Mouse (Mus musculus) intestine, embryonic 14.5 days (tissue): ENCODE results near the gene Pgm2l1. TPM values are rescaled to one million over a fixed set of nuclear protein-coding genes. Genes with fewer than 3 reads are reported as not detected.

ENCODE experiments used
- ATAC-seq: fragments of 200-750 bp; cut with Nextera tagmentation; replicated peaks from 2 replicates; pipeline ENCODE4 v1.8.0; 2017; ENCODE audit warnings: low read depth, moderate number of reproducible peaks, moderate TSS enrichment, moderate library complexity; ENCODE audit not compliant: low FRiP score, low TSS enrichment
- DNase-seq: peaks from one replicate; pipeline ENCODE4 v3.0.0-alpha.2; 2018; ENCODE audit warnings: low spot score
- H3K27ac ChIP-seq: fragments of 300-500 bp; sonication (generic); 2 replicates; pipeline ENCODE4 v1.5.1; 2014; ENCODE audit warnings: low read depth, mild to moderate bottlenecking, control low read depth
- H3K27me3 ChIP-seq: fragments of 300-500 bp; sonication (generic); replicated peaks from 2 replicates; pipeline ENCODE4 v1.6.1; 2014; ENCODE audit warnings: low read length, control low read depth; ENCODE audit not compliant: control insufficient read depth, insufficient read depth
- H3K36me3 ChIP-seq: fragments of 300-500 bp; sonication (generic); 2 replicates; pipeline ENCODE4 v1.6.1; 2014; ENCODE audit warnings: low read length, control low read depth; ENCODE audit not compliant: control insufficient read depth, insufficient read depth
- H3K4me1 ChIP-seq: fragments of 300-500 bp; sonication (generic); replicated peaks from 2 replicates; pipeline ENCODE4 v1.6.1; 2014; ENCODE audit warnings: low read length, control low read depth, mixed read lengths; ENCODE audit not compliant: control insufficient read depth, insufficient read depth
- H3K4me2 ChIP-seq: fragments of 300-500 bp; sonication (generic); 2 replicates; pipeline ENCODE4 v1.6.1; 2014; ENCODE audit warnings: low read length
- H3K4me3 ChIP-seq: fragments of 300-500 bp; sonication (generic); 2 replicates; pipeline ENCODE4 v1.5.1; 2014; ENCODE audit warnings: low read depth, low read length, control low read depth, mixed read lengths
- H3K9ac ChIP-seq: fragments of 300-500 bp; sonication (generic); 2 replicates; pipeline ENCODE4 v1.6.1; 2014; ENCODE audit warnings: mild to moderate bottlenecking, low read length
- H3K9me3 ChIP-seq: fragments of 300-500 bp; sonication (generic); 2 replicates; pipeline ENCODE4 v1.6.1; 2016; ENCODE audit warnings: low read length, control low read depth; ENCODE audit not compliant: control insufficient read depth
- WGBS: fragments of 180-500 bp; shearing (Covaris S2); extraction: QIAGEN DNeasy Blood & Tissue Kit; methylation state at CpG from one replicate; pipeline ENCODE4 v1.1.7; 2014; 5-methylcytosine and 5-hydroxymethylcytosine counted together
- polyA plus RNA-seq: library from polyadenylated mRNA; unstranded; fragments of >200 nt; fragmentation: Nextera tagmentation; extraction: Ambion mirVana; gene quantifications from 2 replicates; pipeline ENCODE4 v1.2.1, GENCODE M21; 2014

The Pgm2l1 gene
- polyA plus RNA-seq, 1 experiment from 2014 or later, result 3.2 TPM

- Histone ChIP-seq H3K9ac (no peak overlapping the region), H3K9me3 (no peaks in the 10 kb centered on the region), H3K27me3 (no peaks in the 10 kb centered on the region), H3K4me1 (peaks cover 9% of the 10 kb centered on the region; the same call in 1 of the 2 replicates), H3K4me2 (no peak overlapping the region), H3K36me3 (no peaks in the 10 kb centered on the region), H3K27ac (no peak overlapping the region), H3K4me3 (no peak overlapping the region)
- ATAC-seq, result no peak
- no peak for DNase-seq
- WGBS, result 65% methylated on average over 4 of the region's 6 CpGs
Measured at GRCm38 (mm10) chr7:100307872-100308653, 80.9 kb downstream of the Pgm2l1 start.

GRCm38 (mm10) chr7:100309216-100309615, 82.0 kb downstream of the Pgm2l1 start:
- H3K9ac ChIP-seq, result no peak overlapping the region
- no peaks in the 10 kb centered on the region for H3K27me3 ChIP-seq
- no peaks in the 10 kb centered on the region for H3K36me3 ChIP-seq
- DNase-seq (no peak), ATAC-seq (no peak)
- H3K27ac ChIP-seq, result no peak overlapping the region
- 50% methylated on average over 1 of the region's 1 CpGs for WGBS
- H3K4me2 ChIP-seq, result no peak overlapping the region
- H3K4me1 ChIP-seq, result peaks cover 9% of the 10 kb centered on the region; the same call in 1 of the 2 replicates
- no peaks in the 10 kb centered on the region for H3K9me3 ChIP-seq
- no peak overlapping the region for H3K4me3 ChIP-seq

DNA sequence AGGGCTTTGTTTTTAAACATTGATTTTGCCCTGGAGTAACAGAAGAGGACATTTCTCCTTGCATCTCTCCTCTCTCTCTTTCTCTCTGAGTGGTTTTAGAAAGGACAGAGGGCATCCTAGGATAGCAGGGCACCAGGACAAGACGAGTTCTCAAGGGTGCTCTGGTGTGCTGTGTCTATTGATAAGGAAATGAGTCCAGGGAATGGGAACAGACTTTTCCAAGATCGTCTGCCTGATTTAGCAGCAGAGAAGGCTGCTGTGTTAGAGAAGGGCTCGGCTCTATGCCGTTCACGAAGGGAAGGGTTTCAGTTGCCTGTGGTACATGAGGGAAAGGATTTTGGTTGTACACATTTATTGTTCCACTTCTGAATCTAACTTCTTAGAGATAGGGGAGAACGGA, 82.5 kb downstream of the Pgm2l1 start:
- no peak overlapping the region for H3K27ac ChIP-seq

GRCm38 (mm10) chr7:100310290-100310689, 83.1 kb downstream of the Pgm2l1 start:
- 67% methylated on average over 12 of the region's 12 CpGs for WGBS
- Histone ChIP-seq H3K27ac (no peak overlapping the region), H3K9ac (no peak overlapping the region), H3K4me2 (no peak overlapping the region), H3K36me3 (no peaks in the 10 kb centered on the region), H3K27me3 (no peaks in the 10 kb centered on the region), H3K4me1 (peaks cover 9% of the 10 kb centered on the region; the same call in 1 of the 2 replicates), H3K9me3 (no peaks in the 10 kb centered on the region), H3K4me3 (no peak overlapping the region)
- DNase-seq, result no peak
- ATAC-seq, result no peak

More for the DNA sequence above, 82.5 kb downstream of the Pgm2l1 start:
- H3K9me3 ChIP-seq, result no peaks in the 10 kb centered on the region
- H3K36me3 ChIP-seq, result no peaks in the 10 kb centered on the region
- DNase-seq (no peak), ATAC-seq (no peak)
- 52% methylated on average over 6 of the region's 6 CpGs for WGBS
- no peak overlapping the region for H3K9ac ChIP-seq
- no peaks in the 10 kb centered on the region for H3K27me3 ChIP-seq
- H3K4me3 ChIP-seq, result no peak overlapping the region
- no peak overlapping the region for H3K4me2 ChIP-seq
- peaks cover 9% of the 10 kb centered on the region; the same call in 1 of the 2 replicates for H3K4me1 ChIP-seq

DNA sequence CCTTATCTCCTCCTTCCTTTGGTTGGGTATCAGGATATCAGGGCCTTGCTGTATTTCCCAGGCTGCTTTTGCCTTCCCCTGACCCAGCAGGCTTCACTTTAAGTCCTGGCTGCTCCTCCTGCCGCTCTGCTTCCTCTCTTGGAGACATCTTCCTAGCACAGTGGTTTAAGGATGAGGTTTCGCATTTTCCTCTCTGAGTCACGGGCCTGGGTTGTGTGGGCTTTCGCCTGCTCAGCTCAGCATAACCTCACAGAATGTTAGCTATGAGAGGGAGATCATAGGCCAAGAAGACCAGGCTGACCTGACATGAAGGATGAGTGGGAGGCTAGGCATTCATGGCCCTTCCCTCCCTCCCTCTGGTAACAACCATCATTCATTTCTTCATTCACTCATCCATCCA, 85.5 kb downstream of the Pgm2l1 start:
- DNase-seq (no peak), ATAC-seq (no peak)
- no peak overlapping the region for H3K27ac ChIP-seq
- H3K4me3 ChIP-seq, result no peak overlapping the region
- H3K9me3 ChIP-seq, result no peaks in the 10 kb centered on the region
- H3K4me1 ChIP-seq, result peaks cover 9% of the 10 kb centered on the region; the same call in 1 of the 2 replicates
- no peak overlapping the region for H3K4me2 ChIP-seq
- H3K36me3 ChIP-seq, result no peaks in the 10 kb centered on the region
- H3K27me3 ChIP-seq, result no peaks in the 10 kb centered on the region
- 80% methylated on average over 4 of the region's 4 CpGs for WGBS
- H3K9ac ChIP-seq, result no peak overlapping the region

- Histone ChIP-seq H3K36me3 (no peaks in the 10 kb centered on the region), H3K27ac (no peak overlapping the region), H3K9ac (no peak overlapping the region), H3K9me3 (no peaks in the 10 kb centered on the region), H3K4me1 (no peaks in the 10 kb centered on the region; the same call in 1 of the 2 replicates), H3K4me2 (no peak overlapping the region), H3K4me3 (no peak overlapping the region), H3K27me3 (no peaks in the 10 kb centered on the region)
- no peak for DNase-seq
- ATAC-seq, result no peak
- 88% methylated on average over 8 of the region's 8 CpGs for WGBS
Measured at GRCm38 (mm10) chr7:100316924-100317323, 89.7 kb downstream of the Pgm2l1 start.

- H3K4me2 ChIP-seq, result no peak overlapping the region
- H3K9ac ChIP-seq, result no peak overlapping the region
- ATAC-seq, result no peak
- no peaks in the 10 kb centered on the region for H3K9me3 ChIP-seq
- no peak for DNase-seq
- H3K4me3 ChIP-seq, result no peak overlapping the region
- no peaks in the 10 kb centered on the region for H3K36me3 ChIP-seq
- H3K27me3 ChIP-seq, result no peaks in the 10 kb centered on the region
- 94% methylated on average over 5 of the region's 5 CpGs for WGBS
- no peaks in the 10 kb centered on the region; the same call in 1 of the 2 replicates for H3K4me1 ChIP-seq
- H3K27ac ChIP-seq, result no peak overlapping the region
Measured at GRCm38 (mm10) chr7:100317534-100317933, 90.3 kb downstream of the Pgm2l1 start.

DNA sequence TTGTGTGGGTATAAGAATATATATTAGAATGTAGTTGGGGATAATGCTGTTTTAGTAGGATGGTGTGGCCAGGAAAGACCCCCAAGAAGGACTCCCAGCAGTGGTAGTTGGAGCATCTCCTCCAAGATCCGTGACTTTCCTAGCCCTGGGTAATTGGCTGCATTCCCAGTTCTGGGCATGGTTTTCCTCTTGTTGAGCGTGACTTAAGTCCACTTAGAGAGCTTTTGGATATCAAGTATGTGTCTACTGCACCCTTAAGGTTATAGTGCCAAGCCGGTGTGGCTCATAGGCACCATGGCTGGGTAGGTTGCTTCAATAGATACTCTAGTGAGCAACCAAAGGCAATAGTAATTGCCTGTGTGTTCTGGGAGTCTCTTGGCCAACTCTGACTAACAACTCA, 96.5 kb downstream of the Pgm2l1 start:
- Histone ChIP-seq H3K27ac (no peak overlapping the region), H3K4me2 (no peak overlapping the region), H3K9me3 (no peaks in the 10 kb centered on the region), H3K27me3 (no peaks in the 10 kb centered on the region), H3K4me1 (no peaks in the 10 kb centered on the region; the same call in 1 of the 2 replicates), H3K4me3 (no peak overlapping the region), H3K36me3 (peaks cover 26% of the 10 kb centered on the region), H3K9ac (no peak overlapping the region)
- ATAC-seq (no peak), DNase-seq (no peak)
- 75% methylated on average over 3 of the region's 3 CpGs for WGBS

GRCm38 (mm10) chr7:100325482-100325881, 98.3 kb downstream of the Pgm2l1 start:
- 83% methylated on average over 6 of the region's 6 CpGs for WGBS
- Histone ChIP-seq H3K4me3 (no peak overlapping the region), H3K36me3 (peaks cover 41% of the 10 kb centered on the region), H3K27ac (no peak overlapping the region), H3K9ac (no peak overlapping the region), H3K9me3 (no peaks in the 10 kb centered on the region), H3K27me3 (no peaks in the 10 kb centered on the region), H3K4me1 (no peaks in the 10 kb centered on the region; the same call in 1 of the 2 replicates), H3K4me2 (no peak overlapping the region)
- no peak for ATAC-seq
- DNase-seq, result peak; percentile 73
